Mouse (Mus musculus) adrenal gland, postnatal 10 days (tissue): ENCODE results near the gene Sestd1. TPM values are rescaled to one million over a fixed set of nuclear protein-coding genes. Genes with fewer than 3 reads are reported as not detected.

Source experiments
- DNase-seq: peaks from one replicate; pipeline ENCODE4 v3.0.0; 2021; ENCODE audit warnings: mixed read lengths
- total RNA-seq, 2 experiments: library from RNA; stranded (reverse); gene quantifications; 2 replicates each; pipeline ENCODE4 v1.2.3; 2021

The Sestd1 gene
- total RNA-seq, 2 experiments from 2014 or later: 15.9 to 19.3 TPM

- no peak for DNase-seq
These were observed 106.6 kb downstream of the Sestd1 start for GRCm38 (mm10) chr2:77173821-77174220.

- no peak for DNase-seq
These were observed 107.0 kb downstream of the Sestd1 start for GRCm38 (mm10) chr2:77173366-77173765.

- no peak for DNase-seq
These were observed 108.1 kb downstream of the Sestd1 start for GRCm38 (mm10) chr2:77172241-77172671.

GRCm38 (mm10) chr2:77171444-77172240, 108.8 kb downstream of the Sestd1 start:
- no peak for DNase-seq

- DNase-seq: no peak
These were observed 109.7 kb downstream of the Sestd1 start, which contains the start of gene Ccdc141 for GRCm38 (mm10) chr2:77170633-77171105. Ccdc141 (minus strand) TSS chr2:77170636.

- peak; percentile 39 for DNase-seq
These were observed 110.3 kb downstream of the Sestd1 start for GRCm38 (mm10) chr2:77169916-77170632.

- DNase-seq: no peak
These were observed 111.2 kb downstream of the Sestd1 start for GRCm38 (mm10) chr2:77169218-77169617.

- no peak for DNase-seq
These were observed 111.6 kb downstream of the Sestd1 start for GRCm38 (mm10) chr2:77168781-77169180.

- DNase-seq: no peak
These were observed 112.2 kb downstream of the Sestd1 start for GRCm38 (mm10) chr2:77168081-77168685.

- DNase-seq: no peak
These were observed 114.0 kb downstream of the Sestd1 start for GRCm38 (mm10) chr2:77166366-77166765.

GRCm38 (mm10) chr2:77164662-77165061, 115.7 kb downstream of the Sestd1 start:
- no peak for DNase-seq

GRCm38 (mm10) chr2:77163381-77163780, 117.0 kb downstream of the Sestd1 start:
- no peak for DNase-seq

- DNase-seq: no peak
These were observed 118.3 kb downstream of the Sestd1 start for GRCm38 (mm10) chr2:77162135-77162534.

GRCm38 (mm10) chr2:77157546-77157945, 122.8 kb downstream of the Sestd1 start:
- no peak for DNase-seq

GRCm38 (mm10) chr2:77154080-77154479, 126.3 kb downstream of the Sestd1 start:
- no peak for DNase-seq

- no peak for DNase-seq
These were observed 129.1 kb downstream of the Sestd1 start for GRCm38 (mm10) chr2:77151255-77151654.

- no peak for DNase-seq
These were observed 130.8 kb downstream of the Sestd1 start for GRCm38 (mm10) chr2:77149576-77149975.

GRCm38 (mm10) chr2:77148215-77148614, 132.2 kb downstream of the Sestd1 start:
- no peak for DNase-seq

GRCm38 (mm10) chr2:77146968-77147367, 133.4 kb downstream of the Sestd1 start:
- DNase-seq: no peak

GRCm38 (mm10) chr2:77146291-77146690, 134.1 kb downstream of the Sestd1 start:
- DNase-seq: no peak

- peak; percentile 19 for DNase-seq
These were observed 136.9 kb downstream of the Sestd1 start for GRCm38 (mm10) chr2:77143536-77143935.

- DNase-seq: no peak
These were observed 141.5 kb downstream of the Sestd1 start for GRCm38 (mm10) chr2:77138879-77139278.

GRCm38 (mm10) chr2:77134906-77135305, 145.5 kb downstream of the Sestd1 start:
- DNase-seq: no peak
